Mouse (Mus musculus): ENCODE data around the gene Wasl. TPM values are rescaled to one million over a fixed set of nuclear protein-coding genes. Genes with fewer than 3 reads are reported as not detected.

Gene Wasl
- polyA plus RNA-seq, 1 experiment from 2014 or later = 47.1 TPM

- Histone ChIP-seq H3K4me2 (no peak overlapping the region), H3K27ac (ENCODE audit: low read depth, low read length) (no peak overlapping the region), H3K4me1 (ENCODE audit: control insufficient read depth, insufficient read depth, low read length) (no peaks in the 10 kb centered on the region; the same call in 1 of the 2 replicates), H3K9me3 (replicated peaks; ENCODE audit: control insufficient read depth, low read length) (no peaks in the 10 kb centered on the region), H3K36me3 (ENCODE audit: control insufficient read depth, insufficient read depth, low read length) (no peaks in the 10 kb centered on the region), H3K9ac (ENCODE audit: low read depth, low read length) (no peak overlapping the region), H3K27me3 (ENCODE audit: control insufficient read depth, insufficient read depth, low read length) (no peaks in the 10 kb centered on the region), H3K4me3 (ENCODE audit: low read depth, low read length) (no peak overlapping the region)
- 47% methylated on average over 3 of the region's 3 CpGs for WGBS (ENCODE audit: insufficient replicate concordance)
- no peak for ATAC-seq (replicated peaks; ENCODE audit: insufficient number of reproducible peaks, low FRiP score, low TSS enrichment)
Observed at GRCm38 (mm10) chr6:24667829-24668228, 3.0 kb upstream of the Wasl start.

GRCm38 (mm10) chr6:24666248-24666647 is 1.4 kb upstream of the Wasl start:
- H3K9me3 ChIP-seq (replicated peaks; ENCODE audit: control insufficient read depth, low read length) = no peaks in the 10 kb centered on the region
- ATAC-seq (replicated peaks; ENCODE audit: insufficient number of reproducible peaks, low FRiP score, low TSS enrichment) = no peak
- H3K4me1 ChIP-seq (ENCODE audit: control insufficient read depth, insufficient read depth, low read length) = peaks cover 8% of the 10 kb centered on the region
- no peak overlapping the region for H3K4me3 ChIP-seq (ENCODE audit: low read depth, low read length)
- H3K36me3 ChIP-seq (ENCODE audit: control insufficient read depth, insufficient read depth, low read length) = no peaks in the 10 kb centered on the region
- 83% methylated on average over 5 of the region's 5 CpGs for WGBS (ENCODE audit: insufficient replicate concordance)
- no peak overlapping the region for H3K4me2 ChIP-seq
- H3K9ac ChIP-seq (ENCODE audit: low read depth, low read length) = no peak overlapping the region
- no peaks in the 10 kb centered on the region for H3K27me3 ChIP-seq (ENCODE audit: control insufficient read depth, insufficient read depth, low read length)
- H3K27ac ChIP-seq (ENCODE audit: low read depth, low read length) = no peak overlapping the region

- Histone ChIP-seq H3K27me3 (ENCODE audit: control insufficient read depth, insufficient read depth, low read length) (no peaks in the 10 kb centered on the region), H3K9ac (ENCODE audit: low read depth, low read length) (peak overlapping the region; percentile 98), H3K4me1 (ENCODE audit: control insufficient read depth, insufficient read depth, low read length) (peaks cover 8% of the 10 kb centered on the region), H3K9me3 (replicated peaks; ENCODE audit: control insufficient read depth, low read length) (no peaks in the 10 kb centered on the region), H3K4me2 (peak overlapping the region; percentile 70), H3K4me3 (ENCODE audit: low read depth, low read length) (peak overlapping the region; percentile 99), H3K36me3 (ENCODE audit: control insufficient read depth, insufficient read depth, low read length) (no peaks in the 10 kb centered on the region), H3K27ac (ENCODE audit: low read depth, low read length) (peak overlapping the region; percentile 97)
- ATAC-seq (replicated peaks; ENCODE audit: insufficient number of reproducible peaks, low FRiP score, low TSS enrichment) = peak; percentile 65
- WGBS (ENCODE audit: insufficient replicate concordance) = under 1% methylated on average over 43 of the region's 58 CpGs
Observed at GRCm38 (mm10) chr6:24664133-24664866, 509 bp downstream of the Wasl start.

- peak overlapping the region; percentile 99 for H3K4me3 ChIP-seq (ENCODE audit: low read depth, low read length)
- H3K36me3 ChIP-seq (ENCODE audit: control insufficient read depth, insufficient read depth, low read length) = no peaks in the 10 kb centered on the region
Observed at GRCm38 (mm10) chr6:24663196-24664132, 1.3 kb downstream of the Wasl start.

GRCm38 (mm10) chr6:24662483-24662882 is 2.3 kb downstream of the Wasl start:
- WGBS (ENCODE audit: insufficient replicate concordance) = 48% methylated on average over 4 of the region's 4 CpGs
- Histone ChIP-seq H3K27ac (ENCODE audit: low read depth, low read length) (no peak overlapping the region), H3K4me3 (ENCODE audit: low read depth, low read length) (no peak overlapping the region), H3K36me3 (ENCODE audit: control insufficient read depth, insufficient read depth, low read length) (no peaks in the 10 kb centered on the region), H3K4me2 (peak overlapping the region; percentile 43), H3K27me3 (ENCODE audit: control insufficient read depth, insufficient read depth, low read length) (no peaks in the 10 kb centered on the region), H3K4me1 (ENCODE audit: control insufficient read depth, insufficient read depth, low read length) (peaks cover 8% of the 10 kb centered on the region), H3K9me3 (replicated peaks; ENCODE audit: control insufficient read depth, low read length) (no peaks in the 10 kb centered on the region), H3K9ac (ENCODE audit: low read depth, low read length) (no peak overlapping the region)
- no peak for ATAC-seq (replicated peaks; ENCODE audit: insufficient number of reproducible peaks, low FRiP score, low TSS enrichment)

More at GRCm38 (mm10) chr6:24663196-24664132, 1.3 kb downstream of the Wasl start:
- H3K4me1 ChIP-seq (ENCODE audit: control insufficient read depth, insufficient read depth, low read length) = peaks cover 8% of the 10 kb centered on the region
- H3K27ac ChIP-seq (ENCODE audit: low read depth, low read length) = peak overlapping the region; percentile 97
- peak overlapping the region; percentile 70 for H3K4me2 ChIP-seq
- ATAC-seq (replicated peaks; ENCODE audit: insufficient number of reproducible peaks, low FRiP score, low TSS enrichment) = no peak
- WGBS (ENCODE audit: insufficient replicate concordance) = 11% methylated on average over 21 of the region's 21 CpGs
- peak overlapping the region; percentile 98 for H3K9ac ChIP-seq (ENCODE audit: low read depth, low read length)
- no peaks in the 10 kb centered on the region for H3K27me3 ChIP-seq (ENCODE audit: control insufficient read depth, insufficient read depth, low read length)
- no peaks in the 10 kb centered on the region for H3K9me3 ChIP-seq (replicated peaks; ENCODE audit: control insufficient read depth, low read length)

GRCm38 (mm10) chr6:24661879-24662278 is 2.9 kb downstream of the Wasl start:
- Histone ChIP-seq H3K4me3 (ENCODE audit: low read depth, low read length) (no peak overlapping the region), H3K4me2 (no peak overlapping the region)
- WGBS (ENCODE audit: insufficient replicate concordance) = 72% methylated on average over 4 of the region's 4 CpGs

GRCm38 (mm10) chr6:24657647-24658387 is 7.0 kb downstream of the Wasl start:
- no peak for ATAC-seq (replicated peaks; ENCODE audit: insufficient number of reproducible peaks, low FRiP score, low TSS enrichment)
- Histone ChIP-seq H3K27ac (ENCODE audit: low read depth, low read length) (no peak overlapping the region), H3K4me1 (ENCODE audit: control insufficient read depth, insufficient read depth, low read length) (peaks cover 11% of the 10 kb centered on the region)

More at GRCm38 (mm10) chr6:24661879-24662278, 2.9 kb downstream of the Wasl start:
- H3K27ac ChIP-seq (ENCODE audit: low read depth, low read length) = no peak overlapping the region
- H3K27me3 ChIP-seq (ENCODE audit: control insufficient read depth, insufficient read depth, low read length) = no peaks in the 10 kb centered on the region
- peaks cover 8% of the 10 kb centered on the region for H3K4me1 ChIP-seq (ENCODE audit: control insufficient read depth, insufficient read depth, low read length)
- H3K9me3 ChIP-seq (replicated peaks; ENCODE audit: control insufficient read depth, low read length) = no peaks in the 10 kb centered on the region
- ATAC-seq (replicated peaks; ENCODE audit: insufficient number of reproducible peaks, low FRiP score, low TSS enrichment) = no peak
- H3K9ac ChIP-seq (ENCODE audit: low read depth, low read length) = no peak overlapping the region
- H3K36me3 ChIP-seq (ENCODE audit: control insufficient read depth, insufficient read depth, low read length) = no peaks in the 10 kb centered on the region

GRCm38 (mm10) chr6:24656094-24656493 is 8.7 kb downstream of the Wasl start:
- no peaks in the 10 kb centered on the region for H3K36me3 ChIP-seq (ENCODE audit: control insufficient read depth, insufficient read depth, low read length)
- ATAC-seq (replicated peaks; ENCODE audit: insufficient number of reproducible peaks, low FRiP score, low TSS enrichment) = no peak
- WGBS (ENCODE audit: insufficient replicate concordance) = 74% methylated on average over 1 of the region's 1 CpGs
- H3K4me1 ChIP-seq (ENCODE audit: control insufficient read depth, insufficient read depth, low read length) = peaks cover 5% of the 10 kb centered on the region; the same call in 1 of the 2 replicates
- no peak overlapping the region for H3K4me3 ChIP-seq (ENCODE audit: low read depth, low read length)
- H3K4me2 ChIP-seq = no peak overlapping the region
- H3K9ac ChIP-seq (ENCODE audit: low read depth, low read length) = no peak overlapping the region
- H3K27me3 ChIP-seq (ENCODE audit: control insufficient read depth, insufficient read depth, low read length) = no peaks in the 10 kb centered on the region
- no peaks in the 10 kb centered on the region for H3K9me3 ChIP-seq (replicated peaks; ENCODE audit: control insufficient read depth, low read length)
- no peak overlapping the region for H3K27ac ChIP-seq (ENCODE audit: low read depth, low read length)

More at GRCm38 (mm10) chr6:24657647-24658387, 7.0 kb downstream of the Wasl start:
- H3K4me3 ChIP-seq (ENCODE audit: low read depth, low read length) = no peak overlapping the region
- WGBS (ENCODE audit: insufficient replicate concordance) = 54% methylated on average over 10 of the region's 10 CpGs
- no peaks in the 10 kb centered on the region for H3K36me3 ChIP-seq (ENCODE audit: control insufficient read depth, insufficient read depth, low read length)
- no peaks in the 10 kb centered on the region for H3K9me3 ChIP-seq (replicated peaks; ENCODE audit: control insufficient read depth, low read length)
- no peak overlapping the region for H3K9ac ChIP-seq (ENCODE audit: low read depth, low read length)
- H3K27me3 ChIP-seq (ENCODE audit: control insufficient read depth, insufficient read depth, low read length) = no peaks in the 10 kb centered on the region
- H3K4me2 ChIP-seq = no peak overlapping the region
